ENCODE assay signal across 11 mouse cellular contexts in the genomic region with DNA sequence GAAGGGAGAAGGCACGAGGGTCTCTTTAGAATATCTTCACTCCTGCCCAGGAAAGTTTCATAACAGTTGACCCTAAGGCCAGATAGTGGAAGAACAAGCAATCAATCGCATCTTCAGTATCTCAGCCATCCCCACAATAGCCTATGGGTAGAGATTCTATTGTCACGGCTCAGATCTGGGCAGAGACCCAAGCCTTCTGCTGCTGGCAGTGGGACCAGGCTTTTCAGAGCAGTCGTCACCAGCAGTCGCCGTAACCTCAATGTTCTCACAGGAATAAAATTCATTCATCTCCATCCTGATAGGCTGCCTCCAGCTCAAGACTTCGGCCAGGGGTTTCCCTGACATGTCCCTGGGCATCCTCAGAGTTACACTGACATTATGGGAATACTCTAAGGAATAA.
DNase-seq lines count a peak whose midpoint lies in the region; ATAC-seq lines count a peak whose summit lies in the region.
"Had no signal": no experiment of that assay in that cellular context is flagged by ENCODE, and none has a peak within 500 bp of the region (broad histone marks: within the 10 kb centered on the region; RNA-seq: fewer than 3 reads in every experiment).

No protein-coding gene starts in this region.

- H3K27ac ChIP-seq in kidney, embryonic 14.5 days (ENCODE audit: low read depth, low read length) = no peak overlapping the region
- H3K27ac ChIP-seq: heart, embryonic 15.5 days; neural tube, embryonic 12.5 days had no signal

- no peak overlapping the region for H3K9ac ChIP-seq in kidney, embryonic 14.5 days (ENCODE audit: low read depth, low read length)
- H3K9ac ChIP-seq: heart, embryonic 15.5 days; neural tube, embryonic 12.5 days had no signal

- no peak overlapping the region for H3K4me3 ChIP-seq in kidney, embryonic 14.5 days (ENCODE audit: low read length)
- H3K4me3 ChIP-seq: heart, embryonic 15.5 days; neural tube, embryonic 12.5 days had no signal

- H3K4me1 ChIP-seq in kidney, embryonic 14.5 days (ENCODE audit: control insufficient read depth, insufficient read depth, low read length) = no peaks in the 10 kb centered on the region
- H3K4me1 ChIP-seq: heart, embryonic 15.5 days; neural tube, embryonic 12.5 days had no signal

- no peak overlapping the region for H3K4me2 ChIP-seq in kidney, embryonic 14.5 days (replicated peaks; ENCODE audit: low read depth, low read length)
- H3K4me2 ChIP-seq: heart, embryonic 15.5 days; neural tube, embryonic 12.5 days had no signal

- no peaks in the 10 kb centered on the region for H3K36me3 ChIP-seq in kidney, embryonic 14.5 days (ENCODE audit: control insufficient read depth, insufficient read depth, low read length)
- H3K36me3 ChIP-seq: heart, embryonic 15.5 days; neural tube, embryonic 12.5 days had no signal

- intact Hi-C loops in heart, postnatal 14 days (cut with DNase I) = no loop called here

- H3K27me3 ChIP-seq in kidney, embryonic 14.5 days (ENCODE audit: control insufficient read depth, insufficient read depth, low read length) = no peaks in the 10 kb centered on the region
- H3K27me3 ChIP-seq: heart, embryonic 15.5 days; neural tube, embryonic 12.5 days had no signal

- WGBS in kidney, embryonic 14.5 days = 89% methylated on average over 7 of the region's 7 CpGs

- ATAC-seq in kidney, embryonic 14.5 days (ENCODE audit: low FRiP score, low TSS enrichment) = no peak
- ATAC-seq: intestine, embryonic 16.5 days had no signal

- no peaks in the 10 kb centered on the region; the same call in 1 of the 2 replicates for H3K9me3 ChIP-seq in kidney, embryonic 14.5 days (ENCODE audit: control insufficient read depth, low read length)
- H3K9me3 ChIP-seq: heart, embryonic 15.5 days had no signal

- peak; percentile 22 for DNase-seq in gastrocnemius, postnatal 10 days
- DNase-seq in gastrocnemius, postnatal 25 days = no peak
- peak; percentile 94 for DNase-seq in cerebellum, postnatal 10 days
- DNase-seq in layer of hippocampus, postnatal 14 days (ENCODE audit: low spot score in 2 of 2) = peak; percentile 64 to 87
- peak; percentile 64 for DNase-seq in right cerebral cortex, postnatal 25 days
- DNase-seq in heart, postnatal 14 days = no peak
- no peak for DNase-seq in adrenal gland, postnatal 14 days

Comparison
In these comparisons a context has a peak if more than half of its experiments do, and no peak if none do; other contexts are left out.
1. DNase-seq: peak in gastrocnemius, postnatal 10 days (single experiment), cerebellum, postnatal 10 days (2 of 2), layer of hippocampus, postnatal 14 days (2 of 2) and right cerebral cortex, postnatal 25 days (single experiment); none in gastrocnemius, postnatal 25 days (single experiment), heart, postnatal 14 days (0 of 2) and adrenal gland, postnatal 14 days (single experiment).